Mouse (Mus musculus): Measurements from ENCODE around the gene Grik4. TPM values are rescaled to one million over a fixed set of nuclear protein-coding genes. Genes with fewer than 3 reads are reported as not detected.

The Grik4 gene
- polyA plus RNA-seq, 1 experiment = 0.16 TPM

GRCm38 (mm10) chr9:42484667-42485066 is 459.6 kb downstream of the Grik4 start:
- Histone ChIP-seq H3K27me3 (ENCODE audit: control insufficient read depth, insufficient read depth, low read length) (no peaks in the 10 kb centered on the region), H3K4me3 (ENCODE audit: control insufficient read depth, insufficient read depth, low read length) (no peak overlapping the region), H3K27ac (ENCODE audit: control insufficient read depth, insufficient read depth, low read length) (no peak overlapping the region), H3K36me3 (ENCODE audit: control insufficient read depth, insufficient read depth, low read length) (no peaks in the 10 kb centered on the region), H3K4me1 (replicated peaks; ENCODE audit: control insufficient read depth, insufficient read depth, low read length) (peaks cover 21% of the 10 kb centered on the region)
- WGBS = 97% methylated on average over 1 of the region's 1 CpGs
- TF ChIP-seq CTCF (IDR thresholded peaks at IDR 0.05; ENCODE audit: borderline replicate concordance, control insufficient read depth, extremely low read depth, insufficient read depth, low read length, poor library complexity) (no peak), POLR2A (IDR thresholded peaks at IDR 0.05; ENCODE audit: control insufficient read depth, extremely low read depth, insufficient read depth, low read length, poor library complexity) (no peak)
- no peak for DNase-seq

- TF ChIP-seq POLR2A (IDR thresholded peaks at IDR 0.05; ENCODE audit: control insufficient read depth, extremely low read depth, insufficient read depth, low read length, poor library complexity) (no peak), CTCF (IDR thresholded peaks at IDR 0.05; ENCODE audit: borderline replicate concordance, control insufficient read depth, extremely low read depth, insufficient read depth, low read length, poor library complexity) (no peak)
- 97% methylated on average over 1 of the region's 1 CpGs for WGBS
- Histone ChIP-seq H3K27me3 (ENCODE audit: control insufficient read depth, insufficient read depth, low read length) (no peaks in the 10 kb centered on the region), H3K4me1 (replicated peaks; ENCODE audit: control insufficient read depth, insufficient read depth, low read length) (peaks cover 11% of the 10 kb centered on the region), H3K27ac (ENCODE audit: control insufficient read depth, insufficient read depth, low read length) (no peak overlapping the region), H3K4me3 (ENCODE audit: control insufficient read depth, insufficient read depth, low read length) (no peak overlapping the region), H3K36me3 (ENCODE audit: control insufficient read depth, insufficient read depth, low read length) (no peaks in the 10 kb centered on the region)
- DNase-seq = no peak
These were observed 461.3 kb downstream of the Grik4 start for GRCm38 (mm10) chr9:42482944-42483343.

GRCm38 (mm10) chr9:42476166-42476565 is 468.1 kb downstream of the Grik4 start:
- DNase-seq = no peak
- H3K4me1 ChIP-seq (replicated peaks; ENCODE audit: control insufficient read depth, insufficient read depth, low read length) = peaks cover 6% of the 10 kb centered on the region
- H3K27ac ChIP-seq (ENCODE audit: control insufficient read depth, insufficient read depth, low read length) = no peak overlapping the region
- H3K36me3 ChIP-seq (ENCODE audit: control insufficient read depth, insufficient read depth, low read length) = no peaks in the 10 kb centered on the region
- WGBS = 92% methylated on average over 4 of the region's 4 CpGs
- TF ChIP-seq CTCF (IDR thresholded peaks at IDR 0.05; ENCODE audit: borderline replicate concordance, control insufficient read depth, extremely low read depth, insufficient read depth, low read length, poor library complexity) (no peak), POLR2A (IDR thresholded peaks at IDR 0.05; ENCODE audit: control insufficient read depth, extremely low read depth, insufficient read depth, low read length, poor library complexity) (no peak)
- H3K4me3 ChIP-seq (ENCODE audit: control insufficient read depth, insufficient read depth, low read length) = no peak overlapping the region
- H3K27me3 ChIP-seq (ENCODE audit: control insufficient read depth, insufficient read depth, low read length) = no peaks in the 10 kb centered on the region

GRCm38 (mm10) chr9:42474244-42474643 is 470.0 kb downstream of the Grik4 start:
- peaks cover 19% of the 10 kb centered on the region for H3K4me1 ChIP-seq (replicated peaks; ENCODE audit: control insufficient read depth, insufficient read depth, low read length)
- no peak overlapping the region for H3K4me3 ChIP-seq (ENCODE audit: control insufficient read depth, insufficient read depth, low read length)
- DNase-seq = no peak
- H3K27ac ChIP-seq (ENCODE audit: control insufficient read depth, insufficient read depth, low read length) = no peak overlapping the region
- H3K36me3 ChIP-seq (ENCODE audit: control insufficient read depth, insufficient read depth, low read length) = no peaks in the 10 kb centered on the region
- WGBS = 90% methylated on average over 8 of the region's 8 CpGs
- TF ChIP-seq CTCF (IDR thresholded peaks at IDR 0.05; ENCODE audit: borderline replicate concordance, control insufficient read depth, extremely low read depth, insufficient read depth, low read length, poor library complexity) = no peak
- no peak for TF ChIP-seq POLR2A (IDR thresholded peaks at IDR 0.05; ENCODE audit: control insufficient read depth, extremely low read depth, insufficient read depth, low read length, poor library complexity)
- H3K27me3 ChIP-seq (ENCODE audit: control insufficient read depth, insufficient read depth, low read length) = no peaks in the 10 kb centered on the region

GRCm38 (mm10) chr9:42471921-42472747 is 472.2 kb downstream of the Grik4 start:
- Histone ChIP-seq H3K36me3 (ENCODE audit: control insufficient read depth, insufficient read depth, low read length) (no peaks in the 10 kb centered on the region), H3K27ac (ENCODE audit: control insufficient read depth, insufficient read depth, low read length) (peak overlapping the region; percentile 17), H3K4me1 (replicated peaks; ENCODE audit: control insufficient read depth, insufficient read depth, low read length) (peaks cover 36% of the 10 kb centered on the region), H3K27me3 (ENCODE audit: control insufficient read depth, insufficient read depth, low read length) (no peaks in the 10 kb centered on the region), H3K4me3 (ENCODE audit: control insufficient read depth, insufficient read depth, low read length) (peak overlapping the region; percentile 58)
- DNase-seq = peak; percentile 92
- peak; percentile 57; the same call in 1 of the 2 replicates for TF ChIP-seq CTCF (IDR thresholded peaks at IDR 0.05; ENCODE audit: borderline replicate concordance, control insufficient read depth, extremely low read depth, insufficient read depth, low read length, poor library complexity)
- 0 out of 2 replicates have a peak, but pooled peaks have one; percentile 15 for TF ChIP-seq POLR2A (IDR thresholded peaks at IDR 0.05; ENCODE audit: control insufficient read depth, extremely low read depth, insufficient read depth, low read length, poor library complexity)
- 11% methylated on average over 49 of the region's 49 CpGs for WGBS

GRCm38 (mm10) chr9:42471214-42471613 is 473.1 kb downstream of the Grik4 start:
- peaks cover 44% of the 10 kb centered on the region for H3K4me1 ChIP-seq (replicated peaks; ENCODE audit: control insufficient read depth, insufficient read depth, low read length)

More at GRCm38 (mm10) chr9:42471214-42471613, 473.1 kb downstream of the Grik4 start:
- no peak for TF ChIP-seq POLR2A (IDR thresholded peaks at IDR 0.05; ENCODE audit: control insufficient read depth, extremely low read depth, insufficient read depth, low read length, poor library complexity)
- no peak for TF ChIP-seq CTCF (IDR thresholded peaks at IDR 0.05; ENCODE audit: borderline replicate concordance, control insufficient read depth, extremely low read depth, insufficient read depth, low read length, poor library complexity)
- Histone ChIP-seq H3K4me3 (ENCODE audit: control insufficient read depth, insufficient read depth, low read length) (peak overlapping the region; percentile 22; the same call in 1 of the 2 replicates), H3K27ac (ENCODE audit: control insufficient read depth, insufficient read depth, low read length) (peak overlapping the region; percentile 70), H3K27me3 (ENCODE audit: control insufficient read depth, insufficient read depth, low read length) (no peaks in the 10 kb centered on the region), H3K36me3 (ENCODE audit: control insufficient read depth, insufficient read depth, low read length) (no peaks in the 10 kb centered on the region)
- peak; percentile 33 for DNase-seq
- 27% methylated on average over 4 of the region's 4 CpGs for WGBS

Measured in thymus, adult 2 months (tissue).